Mouse (Mus musculus) left cerebral cortex, adult 6 months (tissue): ENCODE measurements around the gene Kcng3. TPM values are rescaled to one million over a fixed set of nuclear protein-coding genes. Genes with fewer than 3 reads are reported as not detected.

Experiments used
- long read RNA-seq, 2 experiments: library from polyadenylated mRNA; unstranded; transcript quantifications; one replicate each; pipeline ENCODE4 v2.0.0; 2019 to 2020
- polyA plus RNA-seq: library from polyadenylated mRNA; unstranded; fragments of <200 nt; fragmentation: Nextera tagmentation; gene quantifications from 2 replicates; pipeline ENCODE4 v1.2.3, GENCODE M21; 2021

The Kcng3 gene
- polyA plus RNA-seq: 0.31 and 0.33 TPM in 2 replicates
- long read RNA-seq, experiment 1: 0 reads
- long read RNA-seq, experiment 2: 0 reads

GRCm38 (mm10) chr17:83631783-83632652 is at the start of gene Kcng3:
TSS of gene Kcng3 (minus strand) at chr17:83631895.

Other genes starting within 250 kb of the Kcng3 start
- gene Cox7a2l, start 114.6 kb downstream of the Kcng3 start, polyA plus RNA-seq: 484 and 597 TPM in 2 replicates
- gene Mta3, start 74.3 kb upstream of the Kcng3 start, polyA plus RNA-seq: 33.3 and 33.7 TPM in 2 replicates
- 0.24 and 0.27 TPM in 2 replicates for gene Haao, start 216.1 kb upstream of the Kcng3 start, polyA plus RNA-seq